Mouse (Mus musculus) MEL (cell line): ENCODE results near the gene Ablim1. TPM values are rescaled to one million over a fixed set of nuclear protein-coding genes. Genes with fewer than 3 reads are reported as not detected.

ENCODE experiments used
- DNase-seq: peaks from one replicate; pipeline ENCODE4 v3.0.0; 2011; ENCODE audit warnings: low read depth, low spot score
- H3K27ac ChIP-seq: 2 replicates; pipeline ENCODE4 v1.5.1; 2012; ENCODE audit warnings: low read depth, mild to moderate bottlenecking, control low read depth, low read length, moderate library complexity; ENCODE audit not compliant: control insufficient read depth
- H3K27me3 ChIP-seq, 2 experiments: fragments of 150-350 bp in 1 of 2; sonication (generic) in 1 of 2; 2 replicates each; pipeline ENCODE4 v1.6.1; 2012; ENCODE audit warnings: low read length in 2 of 2, mild to moderate bottlenecking in 2 of 2, improper control_type of control experiment in 1 of 2, moderate library complexity in 1 of 2; ENCODE audit not compliant: insufficient read depth in 2 of 2, control insufficient read depth in 1 of 2
- H3K36me3 ChIP-seq, 2 experiments: 2 replicates each; pipeline ENCODE4 v1.6.1; 2012 to 2014; ENCODE audit warnings: low read length in 2 of 2, improper control_type of control experiment in 1 of 2, inconsistent platforms in 1 of 2, mild to moderate bottlenecking in 1 of 2; ENCODE audit not compliant: insufficient read depth in 2 of 2, control insufficient read depth in 1 of 2
- H3K4me1 ChIP-seq, 2 experiments: fragments of 150-350 bp in 1 of 2; sonication (generic) in 1 of 2; 2 replicates each; pipeline ENCODE4 v1.6.1; 2012; ENCODE audit warnings: low read length in 2 of 2, improper control_type of control experiment in 1 of 2, mild to moderate bottlenecking in 1 of 2; ENCODE audit not compliant: insufficient read depth in 2 of 2, control insufficient read depth in 1 of 2
- H3K4me3 ChIP-seq, 2 experiments: fragments of 150-350 bp in 1 of 2; sonication (generic) in 1 of 2; 2 replicates each; pipeline ENCODE4 v1.5.1; 2012; ENCODE audit warnings: low read depth in 2 of 2, low read length in 2 of 2, mild to moderate bottlenecking in 2 of 2, moderate library complexity in 2 of 2, control low read depth in 1 of 2, improper control_type of control experiment in 1 of 2; ENCODE audit not compliant: control insufficient read depth in 1 of 2, insufficient read depth in 1 of 2
- H3K79me2 ChIP-seq: 2 replicates; pipeline ENCODE4 v1.6.1; 2012; ENCODE audit warnings: mild to moderate bottlenecking, low read length, moderate library complexity; ENCODE audit not compliant: control insufficient read depth, poor library complexity, insufficient read depth
- H3K9ac ChIP-seq: 2 replicates; pipeline ENCODE4 v1.6.1; 2012; ENCODE audit warnings: low read depth, mild to moderate bottlenecking, control low read depth, low read length, moderate library complexity; ENCODE audit not compliant: control insufficient read depth, poor library complexity, severe bottlenecking
- H3K9me3 ChIP-seq: fragments of 150-350 bp; sonication (generic); replicated peaks from 2 replicates; pipeline ENCODE4 v1.6.1; 2012; ENCODE audit warnings: mild to moderate bottlenecking, low read length, improper control_type of control experiment, moderate library complexity; ENCODE audit not compliant: insufficient read depth
- BHLHE40 ChIP-seq: IDR thresholded peaks from 2 replicates; pipeline ENCODE4 v1.6.1; 2012; ENCODE audit warnings: low read depth, mild to moderate bottlenecking, inconsistent platforms, low read length, improper control_type of control experiment, borderline replicate concordance
- E2F4 ChIP-seq: IDR thresholded peaks from 2 replicates; pipeline ENCODE4 v1.6.1; 2011; ENCODE audit warnings: low read depth, low read length, improper control_type of control experiment, borderline replicate concordance
- ELF1 ChIP-seq: IDR thresholded peaks from 2 replicates; pipeline ENCODE4 v1.6.1; 2014; ENCODE audit warnings: low read depth, mild to moderate bottlenecking, inconsistent platforms, low read length, improper control_type of control experiment, moderate library complexity
- EP300 ChIP-seq, 2 experiments: IDR thresholded peaks; 2 replicates each; pipeline ENCODE4 v1.6.1; 2011; ENCODE audit warnings: improper control_type of control experiment in 2 of 2, low read length in 2 of 2, low read depth in 1 of 2, mild to moderate bottlenecking in 1 of 2
- GABPA ChIP-seq: IDR thresholded peaks from 2 replicates; pipeline ENCODE4 v1.6.1; 2012; ENCODE audit warnings: low read depth, mild to moderate bottlenecking, inconsistent platforms, low read length, improper control_type of control experiment, moderate library complexity
- KAT2A ChIP-seq: conservative IDR thresholded peaks from 2 replicates; pipeline ENCODE4 v1.6.1; 2012; ENCODE audit warnings: low read depth, low read length, improper control_type of control experiment, inconsistent platforms
- MAFK ChIP-seq: IDR thresholded peaks from 2 replicates; pipeline ENCODE4 v1.6.1; 2011; ENCODE audit warnings: low read depth, mild to moderate bottlenecking, low read length, improper control_type of control experiment, borderline replicate concordance
- MYB ChIP-seq: IDR thresholded peaks from 2 replicates; pipeline ENCODE4 v1.6.1; 2011; ENCODE audit warnings: mild to moderate bottlenecking, low read depth, low read length, improper control_type of control experiment
- POLR2A ChIP-seq, 2 experiments: IDR thresholded peaks; 2 replicates each; pipeline ENCODE4 v1.6.1; 2011 to 2012; ENCODE audit warnings: low read length in 2 of 2, mild to moderate bottlenecking in 2 of 2, control low read depth in 1 of 2, improper control_type of control experiment in 1 of 2, low read depth in 1 of 2, moderate library complexity in 1 of 2; ENCODE audit not compliant: control insufficient read depth in 1 of 2, insufficient read depth in 1 of 2, poor library complexity in 1 of 2
- POLR2AphosphoS2 ChIP-seq: IDR thresholded peaks from 2 replicates; pipeline ENCODE4 v1.6.1; 2011; ENCODE audit warnings: low read length, improper control_type of control experiment
- RAD21 ChIP-seq: IDR thresholded peaks from 2 replicates; pipeline ENCODE4 v1.6.1; 2011; ENCODE audit warnings: mild to moderate bottlenecking, low read depth, low read length, improper control_type of control experiment
- RCOR1 ChIP-seq: IDR thresholded peaks from 2 replicates; pipeline ENCODE4 v1.6.1; 2012; ENCODE audit warnings: low read depth, mild to moderate bottlenecking, inconsistent platforms, low read length, improper control_type of control experiment
- SMC3 ChIP-seq: IDR thresholded peaks from 2 replicates; pipeline ENCODE4 v1.6.1; 2011; ENCODE audit warnings: low read depth, low read length, improper control_type of control experiment
- TAL1 ChIP-seq: IDR thresholded peaks from 2 replicates; pipeline ENCODE4 v1.6.1; 2012; ENCODE audit warnings: mild to moderate bottlenecking, inconsistent platforms, low read length, moderate library complexity, mixed read lengths
- TBP ChIP-seq: IDR thresholded peaks from 2 replicates; pipeline ENCODE4 v1.8.0; 2011; ENCODE audit warnings: low read depth, low read length, improper control_type of control experiment
- ZKSCAN1 ChIP-seq: IDR thresholded peaks from 2 replicates; pipeline ENCODE4 v1.6.1; 2012; ENCODE audit warnings: low read depth, mild to moderate bottlenecking, inconsistent platforms, low read length, improper control_type of control experiment, moderate library complexity
- polyA plus RNA-seq, 2 experiments: library from polyadenylated mRNA; stranded (reverse) in 1 of 2; unstranded in 1 of 2; fragments of >175 nt in 1 of 2; fragments of >200 nt in 1 of 2; gene quantifications; 2 replicates each; pipeline versions ENCODE4 v1.2.1 to v1.2.4; 2012; ENCODE audit warnings: low replicate concordance in 2 of 2, low read depth in 1 of 2; ENCODE audit not compliant: insufficient read length in 2 of 2, insufficient read depth in 1 of 2, missing spikeins in 1 of 2
- total RNA-seq: library from RNA; depleted of rRNA; stranded (reverse); fragments of 300-350 nt; gene quantifications from 2 replicates; pipeline ENCODE4 v1.2.3, GENCODE M21; 2012

Ablim1 gene
- total and polyA plus RNA-seq, 3 experiments: not detected

- no peak overlapping the region for H3K27ac ChIP-seq
- no peak overlapping the region for H3K4me3 ChIP-seq
- H3K27me3 ChIP-seq: peaks cover 4 to 14% of the 10 kb centered on the region in 2 experiments
- H3K4me1 ChIP-seq: no peaks in the 10 kb centered on the region
- no peaks in the 10 kb centered on the region for H3K9me3 ChIP-seq
- no peak overlapping the region for H3K9ac ChIP-seq
- H3K79me2 ChIP-seq: no peaks in the 10 kb centered on the region
- DNase-seq: no peak
- no peaks in the 10 kb centered on the region for H3K36me3 ChIP-seq
- TF ChIP-seq E2F4: no peak
- no peak for TF ChIP-seq MAFK
- TF ChIP-seq TBP: no peak
- TF ChIP-seq MYB: no peak
- no peak for TF ChIP-seq KAT2A
- no peak for TF ChIP-seq RCOR1
- TF ChIP-seq RAD21: no peak
- TF ChIP-seq TAL1: no peak
- no peak for TF ChIP-seq BHLHE40
- TF ChIP-seq POLR2A (IDR thresholded peaks at IDR 0.05; ENCODE audit: control insufficient read depth in 1 of 2, insufficient read depth in 1 of 2, low read depth in 1 of 2, low read length in 2 of 2, poor library complexity in 1 of 2): no peak
- TF ChIP-seq ELF1: no peak
- TF ChIP-seq ZKSCAN1: no peak
These were observed 97.6 kb downstream of the Ablim1 start for GRCm38 (mm10) chr19:57217161-57217560.

DNA sequence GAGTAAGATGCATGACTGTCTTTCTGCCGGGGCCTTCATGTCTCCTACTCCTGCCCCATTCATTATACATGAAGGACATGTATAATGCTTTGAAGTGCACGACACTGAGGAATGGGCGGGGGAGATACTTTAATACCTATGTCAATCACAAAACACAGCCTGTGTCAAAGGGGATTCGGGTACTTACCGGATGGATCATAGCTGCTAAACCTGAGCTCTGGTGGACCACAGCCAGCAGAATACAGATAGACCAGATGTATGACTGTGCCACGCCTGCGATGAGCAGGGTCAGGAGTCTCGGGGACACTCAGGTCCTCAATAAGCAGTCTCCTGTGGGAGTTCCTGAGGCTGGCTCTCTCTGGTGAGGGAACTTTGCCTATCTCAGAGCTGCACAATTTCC, 99.2 kb downstream of the Ablim1 start:
- no peaks in the 10 kb centered on the region for H3K4me1 ChIP-seq
- TF ChIP-seq SMC3: no peak
- no peak for TF ChIP-seq ELF1
- TF ChIP-seq MYB: no peak
- no peak for TF ChIP-seq E2F4
- TF ChIP-seq GABPA: no peak
- no peak for TF ChIP-seq POLR2AphosphoS2
- H3K79me2 ChIP-seq: no peaks in the 10 kb centered on the region
- no peak overlapping the region for H3K27ac ChIP-seq
- no peaks in the 10 kb centered on the region for H3K36me3 ChIP-seq
- no peaks in the 10 kb centered on the region for H3K9me3 ChIP-seq
- no peak for DNase-seq
- no peak overlapping the region for H3K9ac ChIP-seq
- peaks cover 2 to 9% of the 10 kb centered on the region in 2 experiments; a peak in 3 of 4 replicates for H3K27me3 ChIP-seq
- H3K4me3 ChIP-seq: no peak overlapping the region

- TF ChIP-seq EP300 (IDR thresholded peaks at IDR 0.05; ENCODE audit: low read depth in 1 of 2, low read length in 2 of 2) (no peak), RAD21 (no peak)
- Histone ChIP-seq H3K4me1 (no peaks in the 10 kb centered on the region), H3K9me3 (no peaks in the 10 kb centered on the region), H3K27me3 (peaks cover 2 to 9% of the 10 kb centered on the region in 2 experiments; a peak in 1 of 4 replicates), H3K9ac (no peak overlapping the region), H3K36me3 (no peaks in the 10 kb centered on the region), H3K79me2 (no peaks in the 10 kb centered on the region), H3K4me3 (no peak overlapping the region), H3K27ac (no peak overlapping the region)
- DNase-seq: no peak
These were observed 102.3 kb downstream of the Ablim1 start for GRCm38 (mm10) chr19:57212406-57212805.
